Mouse (Mus musculus) gastrocnemius, adult 18-20 months (tissue): ENCODE measurements at regions not wholly inside any gene's neighbourhood (a gene's known extent, or its start where the extent isn't known, plus 50 kb on each side); places are given as distances from the start of the nearest gene placed in this dataset.

Experiments
- DNase-seq: peaks from one replicate; pipeline ENCODE4 v3.0.0; 2021; ENCODE audit warnings: low spot score

GRCm38 (mm10) chr15:61514324-61514723, 591.5 kb upstream of the A1bg start:
- DNase-seq = no peak

- DNase-seq = no peak
Observed at GRCm38 (mm10) chr15:61508806-61509205, 586.0 kb upstream of the A1bg start.

GRCm38 (mm10) chr15:61506361-61506897, 583.6 kb upstream of the A1bg start:
- no peak for DNase-seq

- no peak for DNase-seq
Observed at GRCm38 (mm10) chr15:61503436-61503835, 580.6 kb upstream of the A1bg start.

- DNase-seq = no peak
Observed at GRCm38 (mm10) chr15:61489731-61490130, 566.9 kb upstream of the A1bg start.

GRCm38 (mm10) chr15:61481861-61482260, 559.0 kb upstream of the A1bg start:
- no peak for DNase-seq

- DNase-seq = no peak
Observed at GRCm38 (mm10) chr15:61473900-61474299, 551.1 kb upstream of the A1bg start.

- no peak for DNase-seq
Observed at GRCm38 (mm10) chr15:61455042-61455441, 532.2 kb upstream of the A1bg start.

- DNase-seq = no peak
Observed at GRCm38 (mm10) chr15:61454350-61454671, 531.5 kb upstream of the A1bg start.

- no peak for DNase-seq
Observed at GRCm38 (mm10) chr15:61453656-61454349, 531.0 kb upstream of the A1bg start.

GRCm38 (mm10) chr15:61450217-61450616, 527.4 kb upstream of the A1bg start:
- DNase-seq = no peak

GRCm38 (mm10) chr15:61448482-61448881, 525.7 kb upstream of the A1bg start:
- no peak for DNase-seq

- DNase-seq = no peak
Observed at GRCm38 (mm10) chr15:61446053-61446840, 523.4 kb upstream of the A1bg start.

- DNase-seq = no peak
Observed at GRCm38 (mm10) chr15:61441734-61442398, 519.1 kb upstream of the A1bg start.

- no peak for DNase-seq
Observed at GRCm38 (mm10) chr15:61441012-61441411, 518.2 kb upstream of the A1bg start.

GRCm38 (mm10) chr15:61440284-61440683, 517.5 kb upstream of the A1bg start:
- no peak for DNase-seq

GRCm38 (mm10) chr15:61439623-61440170, 516.9 kb upstream of the A1bg start:
- DNase-seq = no peak

- no peak for DNase-seq
Observed at GRCm38 (mm10) chr15:61428818-61429415, 506.1 kb upstream of the A1bg start.

GRCm38 (mm10) chr15:61422989-61423388, 500.2 kb upstream of the A1bg start:
- no peak for DNase-seq

GRCm38 (mm10) chr15:61417506-61417905, 494.7 kb upstream of the A1bg start:
- no peak for DNase-seq

- DNase-seq = no peak
Observed at GRCm38 (mm10) chr15:61416841-61417240, 494.0 kb upstream of the A1bg start.

- DNase-seq = no peak
Observed at GRCm38 (mm10) chr15:61415626-61416025, 492.8 kb upstream of the A1bg start.
